Mouse (Mus musculus) adrenal gland, adult 8-10 months (tissue): ENCODE data around the gene Chst10. TPM values are rescaled to one million over a fixed set of nuclear protein-coding genes. Genes with fewer than 3 reads are reported as not detected.

Source experiments
- DNase-seq: peaks from one replicate; pipeline ENCODE4 v3.0.0; 2022
- total RNA-seq, 4 experiments: library from RNA; stranded (reverse); gene quantifications; 2 replicates each; pipeline ENCODE4 v1.2.4; 2022

Gene Chst10
- total RNA-seq, 4 experiments from 2014 or later = 2.6 to 4.8 (median 3.6) TPM

- no peak for DNase-seq
These were observed 31.7 kb downstream of the Chst10 start for GRCm38 (mm10) chr1:38866242-38866641.

- no peak for DNase-seq
These were observed 33.6 kb downstream of the Chst10 start for GRCm38 (mm10) chr1:38864341-38864740.

GRCm38 (mm10) chr1:38862213-38862612 is 35.7 kb downstream of the Chst10 start:
- no peak for DNase-seq

GRCm38 (mm10) chr1:38860867-38861524 is 37.0 kb downstream of the Chst10 start:
- DNase-seq = no peak

- no peak for DNase-seq
These were observed 37.8 kb downstream of the Chst10 start for GRCm38 (mm10) chr1:38860207-38860606.

GRCm38 (mm10) chr1:38856196-38856595 is 41.8 kb downstream of the Chst10 start:
- no peak for DNase-seq

GRCm38 (mm10) chr1:38852250-38852649 is 45.7 kb downstream of the Chst10 start:
- no peak for DNase-seq

- DNase-seq = no peak
These were observed 47.3 kb downstream of the Chst10 start for GRCm38 (mm10) chr1:38850650-38851049.

- no peak for DNase-seq
These were observed 49.3 kb downstream of the Chst10 start for GRCm38 (mm10) chr1:38848451-38849289.

- DNase-seq = no peak
These were observed 50.0 kb downstream of the Chst10 start for GRCm38 (mm10) chr1:38847975-38848374.

- no peak for DNase-seq
These were observed 54.7 kb downstream of the Chst10 start for GRCm38 (mm10) chr1:38843275-38843674.

- no peak for DNase-seq
These were observed 55.1 kb downstream of the Chst10 start for GRCm38 (mm10) chr1:38842861-38843260.

GRCm38 (mm10) chr1:38839944-38840343 is 58.0 kb downstream of the Chst10 start:
- no peak for DNase-seq

- no peak for DNase-seq
These were observed 61.5 kb downstream of the Chst10 start, which contains the start of gene Lonrf2 for GRCm38 (mm10) chr1:38836477-38836872. Gene Lonrf2, minus strand, starts transcription at chr1:38836711.

GRCm38 (mm10) chr1:38835568-38836476 is 62.1 kb downstream of the Chst10 start:
- DNase-seq = peak; percentile 8

- DNase-seq = no peak
These were observed 63.1 kb downstream of the Chst10 start for GRCm38 (mm10) chr1:38834899-38835298.

GRCm38 (mm10) chr1:38824926-38825325 is 73.0 kb downstream of the Chst10 start:
- no peak for DNase-seq

- DNase-seq = no peak
These were observed 74.1 kb downstream of the Chst10 start for GRCm38 (mm10) chr1:38823851-38824250.

- DNase-seq = no peak
These were observed 78.3 kb downstream of the Chst10 start for GRCm38 (mm10) chr1:38819691-38820090.

GRCm38 (mm10) chr1:38817671-38818070 is 80.3 kb downstream of the Chst10 start:
- no peak for DNase-seq

- no peak for DNase-seq
These were observed 80.7 kb downstream of the Chst10 start for GRCm38 (mm10) chr1:38817268-38817667.

- no peak for DNase-seq
These were observed 81.7 kb downstream of the Chst10 start for GRCm38 (mm10) chr1:38816306-38816705.
